Mouse (Mus musculus) left cerebral cortex, postnatal 4 days (tissue): ENCODE results near the gene Mrpl43. TPM values are rescaled to one million over a fixed set of nuclear protein-coding genes. Genes with fewer than 3 reads are reported as not detected.
A peak's percentile ranks its signal among the peaks of the same experiment; 100 is the strongest.

Experiments
- DNase-seq: peaks from one replicate; pipeline ENCODE4 v3.0.0-alpha.2; 2022
- intact Hi-C: fragments of 180-260 bp; cut with DNase I; formaldehyde crosslinking; loops from one replicate; pipeline ENCODE4 v1.15.1; 2025
- total RNA-seq, 2 experiments: library from RNA; stranded (reverse); gene quantifications; 2 replicates each; pipeline ENCODE4 v1.2.3; 2021

Gene Mrpl43
- total RNA-seq, 2 experiments from 2014 or later, result 41.3 to 41.6 TPM

DNA sequence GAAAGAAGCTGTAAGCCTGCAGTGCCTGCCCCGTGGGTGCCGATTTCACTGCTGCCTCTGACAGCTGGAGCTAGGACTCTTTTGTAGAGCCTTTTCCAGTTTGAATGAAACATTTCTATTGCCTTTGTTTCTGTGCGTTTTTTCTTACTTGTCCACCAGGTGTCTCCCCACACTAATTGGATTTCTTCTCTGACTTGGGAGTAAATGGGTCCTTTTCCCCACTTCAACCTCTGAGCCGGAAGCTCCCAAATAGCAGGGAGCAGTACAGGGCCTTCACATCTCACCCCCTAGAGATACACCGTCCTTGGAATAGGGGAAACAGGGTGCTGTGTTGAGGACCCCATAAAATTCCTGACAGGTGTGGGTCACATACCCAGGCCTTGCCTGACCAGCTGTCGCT is 6.4 kb upstream of the Mrpl43 start:
- intact Hi-C loops, result no loop called here
- DNase-seq, result no peak

DNA sequence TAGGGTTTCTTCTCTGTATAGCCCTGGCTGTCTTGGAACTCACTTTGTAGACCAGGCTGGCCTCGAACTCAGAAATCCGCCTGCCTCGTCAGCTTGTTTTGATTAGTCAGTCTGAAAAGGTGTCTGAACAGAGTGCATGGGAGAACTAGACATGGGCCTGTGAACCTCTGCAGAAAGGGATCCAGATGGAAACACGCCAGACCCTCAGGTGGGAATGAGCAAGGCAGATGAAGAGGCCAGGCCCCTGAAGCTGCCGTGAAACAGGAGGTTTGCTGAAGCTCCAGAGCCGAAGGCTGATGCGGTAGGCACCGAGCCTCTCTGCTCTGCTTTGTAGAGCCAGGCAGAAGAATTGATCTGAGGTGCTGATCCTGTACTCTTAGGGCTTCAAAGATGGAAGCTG is 6.0 kb upstream of the Mrpl43 start:
- DNase-seq, result no peak
- intact Hi-C loops, result no loop called here

GRCm38 (mm10) chr19:45010646-45011045 is 4.4 kb upstream of the Mrpl43 start:
- intact Hi-C loops, result no loop called here
- DNase-seq, result no peak

DNA sequence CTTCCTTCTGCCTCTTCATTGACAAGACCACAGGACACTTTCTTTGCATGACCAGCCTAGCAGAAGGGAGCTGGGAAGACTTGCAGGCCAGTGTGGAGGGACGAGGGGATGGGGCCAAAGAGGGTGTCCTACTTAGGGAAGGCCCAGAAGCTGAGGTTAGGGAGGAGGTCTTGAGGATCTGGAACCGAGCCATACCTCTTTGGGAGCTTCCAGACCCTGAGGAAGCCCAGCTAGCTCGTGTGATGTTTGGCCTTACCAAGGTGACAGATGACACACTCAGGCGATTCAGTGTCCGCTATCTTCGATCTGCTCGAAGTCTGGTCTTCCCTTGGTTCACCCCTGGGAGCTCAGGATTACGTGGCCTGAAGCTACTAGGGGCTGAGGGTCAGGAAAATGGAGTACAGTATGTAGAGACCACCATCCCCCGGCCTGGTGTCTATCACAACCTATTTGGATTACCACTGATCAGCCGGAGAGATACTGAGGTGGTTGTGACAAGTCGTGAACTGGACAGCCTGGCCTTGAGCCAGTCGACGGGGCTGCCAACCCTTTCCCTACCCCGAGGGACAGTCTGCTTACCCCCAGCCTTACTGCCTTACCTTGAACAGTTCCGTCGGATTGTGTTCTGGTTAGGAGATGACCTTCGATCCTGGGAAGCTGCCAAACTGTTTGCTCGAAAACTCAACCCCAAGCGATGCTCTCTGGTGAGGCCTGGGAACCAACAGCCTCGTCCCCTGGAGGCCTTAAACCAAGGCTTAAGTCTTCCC is 1.4 kb upstream of the Mrpl43 start:
- intact Hi-C loops, result no loop called here
- no peak for DNase-seq

DNA sequence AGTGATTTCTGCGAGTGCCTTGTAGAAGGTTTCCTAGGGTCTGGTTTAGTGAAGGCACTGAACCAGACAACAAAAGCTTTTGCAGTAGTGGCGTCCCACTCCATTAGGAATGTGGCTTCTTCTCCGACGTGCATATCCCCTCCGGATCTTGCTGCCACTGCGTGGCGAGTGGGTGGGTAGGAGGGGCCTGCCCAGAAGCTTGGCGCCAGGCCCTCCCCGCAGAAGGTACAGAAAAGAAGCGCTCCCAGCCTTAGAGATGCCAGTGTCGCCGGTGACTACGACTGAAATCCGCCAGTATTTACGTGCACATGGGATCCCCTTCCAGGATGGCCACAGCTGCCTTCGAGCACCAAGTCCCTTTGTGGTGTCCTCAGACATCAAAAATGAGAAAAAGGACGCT is 779 bp upstream of the Mrpl43 start:
- no peak for DNase-seq
- intact Hi-C loops, result no loop called here

DNA sequence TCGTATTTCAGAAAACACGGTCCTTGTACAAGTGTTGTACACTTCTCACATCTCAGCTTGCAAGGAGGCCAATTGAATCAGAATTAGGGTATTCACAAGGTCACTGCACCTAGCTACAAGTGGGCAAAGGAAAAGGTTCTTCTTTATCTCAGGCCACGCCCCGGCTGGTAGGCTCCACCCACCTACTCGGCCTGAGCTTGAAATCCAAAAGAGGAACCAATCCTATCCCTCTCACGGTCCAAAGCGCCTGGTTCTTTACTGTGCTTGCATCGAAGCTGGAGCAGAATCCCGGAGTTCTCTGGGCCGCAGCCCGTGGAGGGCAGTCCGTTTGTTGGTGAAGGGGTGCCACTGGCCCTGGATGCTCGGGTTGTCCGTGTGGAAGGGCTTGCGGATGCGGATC is 798 bp downstream of the Mrpl43 start, which contains the start of gene Twnk:
Gene Twnk (plus strand): TSS at position 220 of the 400 bp plus-strand sequence.
- no peak for DNase-seq
- intact Hi-C loops, result no loop called here

DNA sequence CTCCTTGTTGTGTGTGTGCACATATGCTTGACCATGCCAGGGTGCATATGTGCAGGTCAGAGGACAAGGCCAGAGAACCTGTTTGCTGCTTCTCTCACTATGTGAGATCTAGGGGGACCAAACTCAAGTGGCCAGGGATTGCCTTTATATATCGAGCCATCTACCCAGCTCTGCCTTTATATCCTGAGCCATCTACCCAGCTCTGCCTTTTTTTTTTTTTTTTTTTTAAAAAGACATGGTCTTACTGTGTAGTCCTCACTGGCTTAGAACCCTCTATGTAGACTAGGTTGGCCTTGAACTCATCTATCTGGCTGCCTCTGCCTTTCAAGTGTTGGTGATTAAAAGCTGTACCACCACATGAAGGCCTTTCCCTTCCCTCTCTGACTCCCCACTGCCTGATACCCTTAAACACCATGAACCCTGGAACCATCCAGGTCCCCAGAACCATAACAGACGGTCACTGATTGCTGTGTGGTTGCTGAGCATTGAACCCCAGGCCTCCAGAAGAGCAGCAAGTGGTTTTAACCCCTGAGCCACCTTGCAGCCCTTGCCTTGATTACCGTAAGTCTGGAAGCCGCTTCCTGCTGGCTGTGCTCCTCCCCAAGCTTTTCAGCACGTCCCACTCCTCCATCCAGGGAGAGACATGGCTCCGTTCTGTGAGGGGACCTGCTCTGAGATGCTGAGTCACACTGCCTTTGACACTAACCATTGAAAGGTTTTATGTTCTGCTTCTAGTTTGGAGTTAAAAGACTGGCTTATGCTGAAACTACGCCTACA is 2.3 kb downstream of the Mrpl43 start:
- no peak for DNase-seq
- intact Hi-C loops, result no loop called here

GRCm38 (mm10) chr19:45002301-45002700 is 3.9 kb downstream of the Mrpl43 start:
- intact Hi-C loops, result no loop called here
- no peak for DNase-seq

DNA sequence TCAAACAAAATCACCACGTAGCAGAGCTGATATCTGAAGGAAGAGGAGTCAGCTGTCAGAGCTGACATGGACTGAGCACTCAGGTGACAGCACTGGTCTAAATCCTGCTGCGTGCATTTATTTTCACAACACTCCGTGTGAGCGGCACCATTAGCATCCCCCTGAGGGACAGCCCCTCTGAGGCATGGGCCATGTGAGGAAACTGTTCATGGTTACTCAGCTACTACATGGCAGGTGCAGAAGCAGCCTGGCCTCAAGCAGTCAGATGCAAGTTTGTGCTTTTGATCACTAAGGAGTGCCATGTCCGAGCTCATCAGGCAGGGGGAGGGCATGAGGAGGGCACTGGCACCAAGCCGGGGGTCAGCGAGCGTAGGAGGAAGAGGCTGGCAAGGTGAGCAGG is 6.6 kb downstream of the Mrpl43 start:
- intact Hi-C loops, result no loop called here
- DNase-seq, result no peak

DNA sequence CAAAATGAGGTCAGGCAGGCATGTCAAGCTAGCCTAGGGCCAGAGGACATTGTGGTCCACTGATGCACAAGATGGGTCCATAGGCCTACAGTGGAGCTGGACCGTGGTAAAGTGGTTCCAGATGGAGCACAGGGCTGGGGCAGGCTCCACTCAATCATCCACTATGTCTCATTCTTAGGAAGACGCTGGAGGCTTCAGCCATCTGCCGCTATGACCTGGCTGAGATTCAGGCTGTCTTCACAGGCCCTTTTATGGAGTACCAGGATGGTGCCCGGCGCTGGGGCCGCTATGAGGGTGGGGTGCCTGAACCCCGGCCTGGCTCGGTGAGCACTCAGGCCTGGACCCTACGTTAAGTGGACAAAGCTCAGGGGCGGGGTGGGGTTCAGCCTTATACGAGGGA is 8.5 kb downstream of the Mrpl43 start:
- intact Hi-C loops, result no loop called here

GRCm38 (mm10) chr19:44992712-44993111 is 13.5 kb downstream of the Mrpl43 start:
- no peak for DNase-seq

More for the DNA sequence above, 8.5 kb downstream of the Mrpl43 start:
- DNase-seq, result no peak

GRCm38 (mm10) chr19:44992246-44992645 is 14.0 kb downstream of the Mrpl43 start:
- no peak for DNase-seq
- intact Hi-C loops, result no loop called here

More at GRCm38 (mm10) chr19:44992712-44993111, 13.5 kb downstream of the Mrpl43 start:
- intact Hi-C loops, result no loop called here

- DNase-seq, result no peak
- intact Hi-C loops, result no loop called here
These were observed 15.2 kb downstream of the Mrpl43 start for GRCm38 (mm10) chr19:44991031-44991430.

GRCm38 (mm10) chr19:44989567-44990495 is 16.4 kb downstream of the Mrpl43 start:
- DNase-seq, result no peak
- intact Hi-C loops, result loop anchor here (2.0 kb wide), 1 partner anchor 29 kb away; no protein-coding TSS in a partner anchor

DNA sequence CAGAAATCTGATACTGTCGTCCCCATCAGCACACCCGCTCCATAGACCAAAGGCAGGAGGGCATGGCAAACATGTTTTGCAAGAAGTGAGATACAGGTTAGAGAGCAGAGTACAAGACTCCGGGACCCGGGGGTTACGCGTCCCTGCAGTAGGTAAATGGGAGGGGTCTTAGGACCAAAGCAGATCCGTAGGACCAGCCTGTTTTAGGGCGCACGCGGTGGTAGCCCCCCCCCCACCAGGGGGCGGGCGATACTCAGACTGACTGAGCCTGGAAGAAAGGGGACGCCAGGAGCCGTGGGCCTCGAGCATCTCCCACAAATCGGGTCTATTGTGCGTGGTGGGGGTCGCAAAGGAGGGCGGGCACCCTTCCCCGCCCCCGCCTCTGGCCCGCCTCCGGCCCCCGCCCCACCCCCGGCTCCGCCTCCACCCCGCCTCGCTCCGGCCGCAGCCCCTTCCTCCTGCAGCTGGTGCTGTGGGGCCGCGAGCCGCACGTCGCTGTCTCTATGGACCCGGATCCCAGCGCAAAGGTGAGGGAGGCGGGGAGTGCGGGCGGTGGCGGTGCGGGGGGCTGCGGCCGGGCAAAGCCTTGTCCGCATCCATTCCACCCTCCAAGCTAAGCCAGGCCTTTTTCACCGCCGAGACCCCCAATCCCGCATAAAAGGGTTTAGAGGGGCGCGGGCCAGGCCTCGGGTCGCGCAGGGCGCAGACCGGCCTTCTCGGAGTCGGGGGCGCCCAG is 17.2 kb downstream of the Mrpl43 start, which contains the start of gene Sema4g:
Gene Sema4g (plus strand): TSS at position 271 of the 736 bp plus-strand sequence.
- intact Hi-C loops, result loop anchor here (2.0 kb wide), 1 partner anchor 30 kb away; no protein-coding TSS in a partner anchor
- DNase-seq, result peak; percentile 66

DNA sequence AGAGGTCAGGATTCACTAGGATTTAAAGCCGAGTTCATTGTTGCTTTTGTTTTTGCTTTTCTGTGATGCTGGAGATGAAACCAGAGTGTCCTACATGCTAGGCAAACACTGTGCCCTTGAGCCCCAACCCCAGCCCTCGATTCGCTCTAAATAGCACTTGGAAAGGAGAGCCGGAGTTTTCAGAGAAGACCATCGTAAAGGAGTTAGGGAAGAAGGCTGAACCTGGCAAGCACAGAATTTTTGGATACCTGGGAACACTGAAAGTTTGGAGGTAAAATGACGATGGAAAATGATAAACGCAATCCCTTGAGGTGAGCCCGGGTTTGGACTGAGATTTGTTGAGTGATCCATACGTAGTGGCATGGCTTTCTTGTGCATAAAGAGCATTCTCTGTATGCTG is 17.9 kb downstream of the Mrpl43 start:
- intact Hi-C loops, result loop anchor here (2.0 kb wide), 1 partner anchor 30 kb away; no protein-coding TSS in a partner anchor
- no peak for DNase-seq

GRCm38 (mm10) chr19:44987851-44988250 is 18.4 kb downstream of the Mrpl43 start:
- intact Hi-C loops, result loop anchor here (2.0 kb wide), 1 partner anchor 31 kb away; no protein-coding TSS in a partner anchor
- DNase-seq, result no peak

GRCm38 (mm10) chr19:44987004-44987403 is 19.2 kb downstream of the Mrpl43 start:
- intact Hi-C loops, result no loop called here
- DNase-seq, result no peak

GRCm38 (mm10) chr19:44985159-44985988 is 20.9 kb downstream of the Mrpl43 start:
- no peak for DNase-seq
- intact Hi-C loops, result no loop called here
